Mouse (Mus musculus): ENCODE results near the gene Clic4.

The Clic4 gene

GRCm38 (mm10) chr4:135258521-135258920, 14.1 kb downstream of the Clic4 start:
- in situ Hi-C loops (cut with MboI, MseI) = no loop called here

GRCm38 (mm10) chr4:135257881-135258476, 14.6 kb downstream of the Clic4 start:
- in situ Hi-C loops (cut with MboI, MseI) = no loop called here

GRCm38 (mm10) chr4:135256536-135257450, 15.8 kb downstream of the Clic4 start:
- in situ Hi-C loops (cut with MboI, MseI) = no loop called here

- in situ Hi-C loops (cut with MboI, MseI) = no loop called here
Measured at GRCm38 (mm10) chr4:135254770-135255169, 17.8 kb downstream of the Clic4 start.

- in situ Hi-C loops (cut with MboI, MseI) = no loop called here
Measured at GRCm38 (mm10) chr4:135254321-135254720, 18.3 kb downstream of the Clic4 start.

- in situ Hi-C loops (cut with MboI, MseI) = no loop called here
Measured at GRCm38 (mm10) chr4:135253239-135254039, 19.2 kb downstream of the Clic4 start.

GRCm38 (mm10) chr4:135251801-135252200, 20.8 kb downstream of the Clic4 start:
- in situ Hi-C loops (cut with MboI, MseI) = no loop called here

GRCm38 (mm10) chr4:135248250-135249018, 24.2 kb downstream of the Clic4 start:
- in situ Hi-C loops (cut with MboI, MseI) = no loop called here

- in situ Hi-C loops (cut with MboI, MseI) = no loop called here
Measured at GRCm38 (mm10) chr4:135246866-135247756, 25.5 kb downstream of the Clic4 start.

- in situ Hi-C loops (cut with MboI, MseI) = no loop called here
Measured at GRCm38 (mm10) chr4:135246444-135246843, 26.2 kb downstream of the Clic4 start.

- in situ Hi-C loops (cut with MboI, MseI) = no loop called here
Measured at GRCm38 (mm10) chr4:135245841-135246240, 26.8 kb downstream of the Clic4 start.

- in situ Hi-C loops (cut with MboI, MseI) = no loop called here
Measured at GRCm38 (mm10) chr4:135244335-135244734, 28.3 kb downstream of the Clic4 start.

GRCm38 (mm10) chr4:135242913-135243541, 29.6 kb downstream of the Clic4 start:
- in situ Hi-C loops (cut with MboI, MseI) = no loop called here

GRCm38 (mm10) chr4:135242383-135242782, 30.2 kb downstream of the Clic4 start:
- in situ Hi-C loops (cut with MboI, MseI) = no loop called here

GRCm38 (mm10) chr4:135241669-135242068, 30.9 kb downstream of the Clic4 start:
- in situ Hi-C loops (cut with MboI, MseI) = no loop called here

- in situ Hi-C loops (cut with MboI, MseI) = no loop called here
Measured at GRCm38 (mm10) chr4:135241106-135241505, 31.5 kb downstream of the Clic4 start.

GRCm38 (mm10) chr4:135240329-135240728, 32.3 kb downstream of the Clic4 start:
- in situ Hi-C loops (cut with MboI, MseI) = no loop called here

- in situ Hi-C loops (cut with MboI, MseI) = no loop called here
Measured at GRCm38 (mm10) chr4:135238706-135239510, 33.7 kb downstream of the Clic4 start.

- in situ Hi-C loops (cut with MboI, MseI) = no loop called here
Measured at GRCm38 (mm10) chr4:135236658-135237057, 36.0 kb downstream of the Clic4 start.
